Mouse (Mus musculus): ENCODE results near the gene Stat6. TPM values are rescaled to one million over a fixed set of nuclear protein-coding genes. Genes with fewer than 3 reads are reported as not detected.

Stat6 gene
- polyA plus RNA-seq, 1 experiment from 2014 or later = 37.1 TPM

GRCm38 (mm10) chr10:127617294-127617693, 25.5 kb upstream of the Stat6 start:
- Histone ChIP-seq H3K4me2 (peak overlapping the region; percentile 86; the same call in 1 of the 2 replicates), H3K27ac (0 out of 2 replicates have a peak overlapping the region, but pooled peaks have one; percentile 3), H3K4me3 (replicated peaks) (no peak overlapping the region), H3K4me1 (peaks cover 73% of the 10 kb centered on the region), H3K9me3 (no peaks in the 10 kb centered on the region), H3K9ac (no peak overlapping the region), H3K36me3 (peaks cover under 1% of the 10 kb centered on the region; the same call in 1 of the 2 replicates), H3K27me3 (replicated peaks) (no peaks in the 10 kb centered on the region)
- 55% methylated on average over 4 of the region's 4 CpGs for WGBS
- no peak for ATAC-seq (ENCODE audit: insufficient read depth, low FRiP score, low read depth)

- ATAC-seq (ENCODE audit: insufficient read depth, low FRiP score, low read depth) = no peak
- Histone ChIP-seq H3K4me3 (replicated peaks) (peak overlapping the region; percentile 69), H3K9me3 (no peaks in the 10 kb centered on the region), H3K27ac (peak overlapping the region; percentile 99), H3K4me1 (peaks cover 70% of the 10 kb centered on the region), H3K9ac (no peak overlapping the region), H3K4me2 (peak overlapping the region; percentile 86), H3K27me3 (replicated peaks) (no peaks in the 10 kb centered on the region), H3K36me3 (no peaks in the 10 kb centered on the region)
- 27% methylated on average over 6 of the region's 6 CpGs for WGBS
Measured at GRCm38 (mm10) chr10:127618173-127618572, 24.6 kb upstream of the Stat6 start.

- ATAC-seq (ENCODE audit: insufficient read depth, low FRiP score, low read depth) = no peak
- H3K27ac ChIP-seq = peak overlapping the region; percentile 99
Measured at GRCm38 (mm10) chr10:127619119-127619721, 23.6 kb upstream of the Stat6 start.

GRCm38 (mm10) chr10:127619941-127620405, 22.8 kb upstream of the Stat6 start:
- H3K9ac ChIP-seq = peak overlapping the region; percentile 87
- H3K4me1 ChIP-seq = peaks cover 52% of the 10 kb centered on the region
- H3K27me3 ChIP-seq (replicated peaks) = no peaks in the 10 kb centered on the region
- H3K27ac ChIP-seq = peak overlapping the region; percentile 99
- ATAC-seq (ENCODE audit: insufficient read depth, low FRiP score, low read depth) = no peak
- peak overlapping the region; percentile 69 for H3K4me3 ChIP-seq (replicated peaks)
- H3K4me2 ChIP-seq = peak overlapping the region; percentile 86
- no peaks in the 10 kb centered on the region for H3K9me3 ChIP-seq
- 6% methylated on average over 12 of the region's 12 CpGs for WGBS
- no peaks in the 10 kb centered on the region for H3K36me3 ChIP-seq

More at GRCm38 (mm10) chr10:127619119-127619721, 23.6 kb upstream of the Stat6 start:
- H3K4me2 ChIP-seq = peak overlapping the region; percentile 86
- peaks cover 60% of the 10 kb centered on the region for H3K4me1 ChIP-seq
- H3K27me3 ChIP-seq (replicated peaks) = no peaks in the 10 kb centered on the region
- H3K4me3 ChIP-seq (replicated peaks) = peak overlapping the region; percentile 69
- peak overlapping the region; percentile 87; the same call in 1 of the 2 replicates for H3K9ac ChIP-seq
- no peaks in the 10 kb centered on the region for H3K36me3 ChIP-seq
- 17% methylated on average over 8 of the region's 8 CpGs for WGBS
- no peaks in the 10 kb centered on the region for H3K9me3 ChIP-seq

GRCm38 (mm10) chr10:127620406-127621190, 22.2 kb upstream of the Stat6 start, which contains the start of gene Lrp1:
TSS of gene Lrp1 (minus strand) at chr10:127621148.
- Histone ChIP-seq H3K4me2 (peak within 1 kb of the TSS; percentile 86), H3K9me3 (no peaks in the 10 kb centered on the region), H3K9ac (peak within 1 kb of the TSS; percentile 87), H3K4me3 (replicated peaks) (peak within 1 kb of the TSS; percentile 69), H3K27me3 (replicated peaks) (no peaks in the 10 kb centered on the region), H3K36me3 (no peaks in the 10 kb centered on the region), H3K27ac (peak within 1 kb of the TSS; percentile 99), H3K4me1 (peaks cover 46% of the 10 kb centered on the region)
- peak; percentile 55 for ATAC-seq (ENCODE audit: insufficient read depth, low FRiP score, low read depth)
- WGBS = 3% methylated on average over 24 of the region's 32 CpGs

- Histone ChIP-seq H3K27ac (peak overlapping the region; percentile 99), H3K36me3 (no peaks in the 10 kb centered on the region), H3K4me2 (peak overlapping the region; percentile 86), H3K9me3 (no peaks in the 10 kb centered on the region), H3K4me3 (replicated peaks) (peak overlapping the region; percentile 69), H3K27me3 (replicated peaks) (no peaks in the 10 kb centered on the region), H3K4me1 (peaks cover 38% of the 10 kb centered on the region), H3K9ac (peak overlapping the region; percentile 51)
- WGBS = under 1% methylated on average over 34 of the region's 39 CpGs
- peak; percentile 87 for ATAC-seq (ENCODE audit: insufficient read depth, low FRiP score, low read depth)
Measured at GRCm38 (mm10) chr10:127621191-127622056, 21.4 kb upstream of the Stat6 start.

GRCm38 (mm10) chr10:127622057-127622392, 20.8 kb upstream of the Stat6 start:
- no peaks in the 10 kb centered on the region for H3K27me3 ChIP-seq (replicated peaks)
- H3K9me3 ChIP-seq = no peaks in the 10 kb centered on the region
- peak; percentile 27 for ATAC-seq (ENCODE audit: insufficient read depth, low FRiP score, low read depth)
- peak overlapping the region; percentile 86 for H3K4me2 ChIP-seq
- H3K36me3 ChIP-seq = no peaks in the 10 kb centered on the region
- 1% methylated on average over 13 of the region's 13 CpGs for WGBS
- peak overlapping the region; percentile 25; the same call in 1 of the 2 replicates for H3K9ac ChIP-seq
- H3K4me3 ChIP-seq (replicated peaks) = peak overlapping the region; percentile 69
- peak overlapping the region; percentile 99 for H3K27ac ChIP-seq
- peaks cover 33% of the 10 kb centered on the region for H3K4me1 ChIP-seq

GRCm38 (mm10) chr10:127622661-127623060, 20.1 kb upstream of the Stat6 start:
- Histone ChIP-seq H3K27me3 (replicated peaks) (no peaks in the 10 kb centered on the region), H3K4me3 (replicated peaks) (no peak overlapping the region), H3K36me3 (no peaks in the 10 kb centered on the region), H3K4me2 (no peak overlapping the region), H3K9me3 (no peaks in the 10 kb centered on the region), H3K27ac (peak overlapping the region; percentile 99), H3K4me1 (peaks cover 28% of the 10 kb centered on the region), H3K9ac (no peak overlapping the region)
- WGBS = 52% methylated on average over 4 of the region's 4 CpGs
- no peak for ATAC-seq (ENCODE audit: insufficient read depth, low FRiP score, low read depth)

- H3K9ac ChIP-seq = no peak overlapping the region
Measured at GRCm38 (mm10) chr10:127623439-127624216, 19.2 kb upstream of the Stat6 start.

GRCm38 (mm10) chr10:127626433-127626832, 16.4 kb upstream of the Stat6 start:
- no peak overlapping the region for H3K9ac ChIP-seq
- ATAC-seq (ENCODE audit: insufficient read depth, low FRiP score, low read depth) = no peak
- no peak overlapping the region for H3K27ac ChIP-seq
- no peak overlapping the region for H3K4me2 ChIP-seq
- WGBS = 87% methylated on average over 3 of the region's 3 CpGs
- no peaks in the 10 kb centered on the region for H3K36me3 ChIP-seq
- no peaks in the 10 kb centered on the region for H3K9me3 ChIP-seq
- peaks cover 6% of the 10 kb centered on the region; the same call in 1 of the 2 replicates for H3K4me1 ChIP-seq
- H3K27me3 ChIP-seq (replicated peaks) = no peaks in the 10 kb centered on the region
- H3K4me3 ChIP-seq (replicated peaks) = no peak overlapping the region

More at GRCm38 (mm10) chr10:127623439-127624216, 19.2 kb upstream of the Stat6 start:
- WGBS = 90% methylated on average over 6 of the region's 6 CpGs
- H3K4me3 ChIP-seq (replicated peaks) = no peak overlapping the region
- no peak overlapping the region for H3K4me2 ChIP-seq
- no peaks in the 10 kb centered on the region for H3K27me3 ChIP-seq (replicated peaks)
- H3K36me3 ChIP-seq = no peaks in the 10 kb centered on the region
- H3K4me1 ChIP-seq = peaks cover 20% of the 10 kb centered on the region
- no peaks in the 10 kb centered on the region for H3K9me3 ChIP-seq
- H3K27ac ChIP-seq = no peak overlapping the region
- no peak for ATAC-seq (ENCODE audit: insufficient read depth, low FRiP score, low read depth)

Data from stomach, embryonic 15.5 days (tissue).